Mouse (Mus musculus): ENCODE results near the gene Oas2. TPM values are rescaled to one million over a fixed set of nuclear protein-coding genes. Genes with fewer than 3 reads are reported as not detected.

Gene Oas2
- total RNA-seq, 2 experiments from 2014 or later, result 0.47 TPM; not detected in 1

DNA sequence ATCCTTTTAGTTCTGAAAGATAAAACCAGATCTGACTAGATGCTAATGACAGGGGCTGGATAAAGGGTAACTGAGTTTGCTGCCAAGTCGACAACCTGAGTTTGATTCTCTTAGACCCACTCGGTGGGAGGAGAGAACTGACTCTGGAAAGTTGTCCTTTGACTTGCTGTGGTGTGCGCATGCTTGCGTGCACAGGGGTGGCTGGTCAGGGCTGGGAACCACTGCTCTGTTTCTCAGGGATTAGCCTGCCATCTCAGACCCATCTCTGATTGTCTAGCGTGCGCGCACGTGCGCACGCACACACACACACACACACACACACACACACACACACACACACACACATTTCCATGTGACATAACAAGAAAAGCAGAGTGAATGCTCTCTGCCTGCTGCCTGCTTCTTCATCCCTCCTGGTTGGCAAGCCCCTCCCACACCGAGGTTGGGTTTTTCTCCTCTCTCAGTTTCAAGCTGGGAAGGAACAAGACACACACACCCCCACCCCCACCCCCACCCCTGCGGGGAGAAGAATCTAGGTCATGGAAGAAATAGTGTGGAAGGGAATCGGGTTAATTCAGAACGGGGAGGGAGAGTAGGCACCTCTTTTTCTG lies 15.2 kb downstream of the Oas2 start:
- no peak for ATAC-seq (replicated peaks; ENCODE audit: poor library complexity, severe bottlenecking)

- ATAC-seq (replicated peaks; ENCODE audit: poor library complexity, severe bottlenecking), result no peak
These were observed 16.0 kb downstream of the Oas2 start for GRCm38 (mm10) chr5:120733696-120734095.

DNA sequence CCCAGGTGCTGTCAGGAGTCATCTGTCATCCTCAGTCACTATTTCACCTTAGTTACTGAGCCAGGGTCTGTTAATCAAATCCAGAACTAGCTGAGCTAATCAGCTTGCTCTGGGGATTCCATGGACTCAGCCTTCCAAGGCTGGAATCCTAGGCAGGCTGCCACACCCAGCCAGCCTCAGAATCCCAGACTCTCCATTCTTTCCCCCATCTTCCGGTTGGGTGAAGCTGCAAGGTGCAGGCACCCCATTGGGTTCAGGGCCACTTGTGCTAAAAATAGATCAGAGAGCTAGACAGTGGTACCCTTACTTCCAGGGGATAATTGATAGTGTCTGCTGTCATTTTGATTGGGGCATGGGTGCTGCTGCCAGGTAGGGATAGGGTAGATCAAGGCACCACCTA lies 16.9 kb downstream of the Oas2 start:
- no peak for ATAC-seq (replicated peaks; ENCODE audit: poor library complexity, severe bottlenecking)

DNA sequence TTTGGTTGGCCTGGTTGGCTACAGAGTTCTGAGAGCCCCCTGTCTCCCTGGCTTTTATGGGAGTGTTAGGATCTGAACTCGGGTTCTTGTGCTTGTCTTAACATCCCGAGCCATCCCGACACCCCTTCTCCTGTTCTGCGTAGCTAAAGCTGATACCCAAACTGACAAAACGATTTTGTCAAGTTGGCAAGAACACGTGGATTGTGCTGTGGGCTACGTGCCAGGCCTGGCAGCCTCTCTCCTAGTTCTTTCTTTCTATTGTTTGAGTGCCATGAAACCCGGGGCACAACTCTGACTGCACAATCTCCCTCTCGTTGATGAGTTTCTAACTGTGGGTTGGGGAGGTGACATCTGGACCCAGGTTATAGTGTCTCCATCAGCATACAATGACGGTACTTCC lies 20.3 kb downstream of the Oas2 start:
- no peak for ATAC-seq (replicated peaks; ENCODE audit: poor library complexity, severe bottlenecking)

GRCm38 (mm10) chr5:120725811-120726455 lies 23.7 kb downstream of the Oas2 start:
- ATAC-seq (replicated peaks; ENCODE audit: poor library complexity, severe bottlenecking), result no peak

DNA sequence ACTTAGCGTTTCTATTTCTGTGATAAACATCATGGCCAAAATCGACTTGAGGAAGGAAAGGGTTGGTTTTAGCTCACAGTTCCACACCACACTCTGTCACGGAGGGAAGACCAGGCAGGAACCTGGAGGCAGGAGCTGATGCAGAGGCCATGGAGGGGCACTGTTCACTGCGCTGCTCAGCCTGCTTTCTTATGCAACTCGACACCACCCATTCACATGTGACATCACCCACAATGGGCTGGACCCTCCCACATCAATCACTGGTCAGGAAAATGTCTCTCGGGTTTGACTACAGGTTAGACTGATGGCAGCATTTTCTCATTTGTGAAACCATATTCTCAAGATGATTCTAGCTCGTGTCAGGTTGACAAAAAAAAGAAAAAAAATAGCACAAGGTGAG lies 28.6 kb downstream of the Oas2 start:
- ATAC-seq (replicated peaks; ENCODE audit: poor library complexity, severe bottlenecking), result no peak

DNA sequence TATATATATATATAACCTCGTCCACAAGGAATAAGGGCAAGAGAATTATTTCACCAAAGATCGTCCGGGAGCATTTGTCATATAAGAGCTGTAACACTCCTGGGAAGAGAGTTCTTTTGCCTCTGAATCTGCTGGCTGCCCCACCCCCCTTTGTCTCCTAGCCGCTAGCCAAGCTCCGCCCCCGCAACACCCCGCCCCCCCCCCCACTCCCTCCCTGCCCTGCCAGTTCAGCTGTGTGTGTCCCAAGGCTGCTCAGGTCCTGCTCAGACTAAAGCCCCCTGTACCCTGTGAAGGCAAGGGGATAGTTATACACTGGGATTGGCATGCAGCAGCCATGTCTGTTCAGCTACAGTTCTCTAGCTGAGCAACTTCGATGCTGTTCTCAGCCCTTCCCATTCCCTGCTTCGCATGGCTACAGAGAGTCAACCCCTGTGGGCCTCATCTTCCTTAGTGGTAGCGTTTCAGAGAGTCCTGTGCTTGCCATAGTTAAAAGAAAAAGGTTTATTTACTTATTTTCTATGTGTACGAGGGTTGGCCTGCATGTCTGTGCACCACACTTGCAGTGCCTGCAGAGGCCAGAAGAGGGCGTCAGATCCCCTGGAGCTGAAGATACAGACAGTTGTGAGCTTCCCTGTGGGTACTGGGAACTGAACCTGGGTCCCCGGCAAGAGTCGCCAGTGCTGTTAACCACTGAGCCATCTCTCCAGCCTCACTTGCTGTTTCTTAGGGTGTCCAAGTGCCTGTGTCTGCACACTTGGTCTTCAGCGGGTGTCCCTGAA lies 30.9 kb downstream of the Oas2 start:
- no peak for ATAC-seq (replicated peaks; ENCODE audit: poor library complexity, severe bottlenecking)

GRCm38 (mm10) chr5:120717136-120717535 lies 32.5 kb downstream of the Oas2 start:
- no peak for ATAC-seq (replicated peaks; ENCODE audit: poor library complexity, severe bottlenecking)

DNA sequence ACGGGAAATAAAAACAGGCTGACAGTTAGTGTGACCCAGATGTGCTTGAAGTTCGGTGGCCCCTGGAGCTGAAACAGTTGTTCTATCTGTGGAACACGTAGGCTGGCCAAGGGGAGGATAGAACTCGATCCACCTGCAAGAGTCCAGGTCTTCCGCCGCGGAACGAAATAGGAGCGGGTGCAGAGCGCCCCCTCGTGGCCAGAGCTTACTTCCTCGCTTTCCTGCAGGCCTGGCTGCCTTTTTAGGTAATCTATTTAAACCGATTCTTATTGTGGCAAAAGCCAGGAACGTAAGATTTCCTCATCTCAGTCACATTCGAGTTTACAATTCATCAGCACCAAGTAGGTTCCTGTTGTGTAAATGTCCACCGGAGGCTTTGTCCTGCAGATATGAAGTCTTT lies 35.3 kb downstream of the Oas2 start:
- ATAC-seq (replicated peaks; ENCODE audit: poor library complexity, severe bottlenecking), result peak; percentile 34; the same call in 1 of the 2 replicates

DNA sequence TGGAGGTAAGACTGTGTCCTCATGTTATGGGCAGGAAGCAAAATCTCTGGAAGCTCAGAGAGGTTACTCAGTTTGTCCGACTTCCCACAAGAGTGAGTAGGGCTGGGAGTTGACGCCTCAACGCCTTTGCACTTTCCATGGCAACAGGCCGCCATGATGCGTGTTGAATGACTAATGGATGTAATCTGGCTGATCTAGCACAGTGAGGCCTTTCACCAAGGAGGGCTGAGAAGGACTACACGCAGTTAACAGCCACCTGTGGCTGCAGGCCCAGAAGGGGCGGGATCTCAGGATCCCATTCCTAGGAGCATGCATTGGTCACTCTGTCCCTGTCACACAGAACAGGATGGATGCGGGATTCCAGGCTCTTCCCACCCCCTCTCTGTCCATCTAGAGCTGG lies 36.9 kb downstream of the Oas2 start:
- no peak for ATAC-seq (replicated peaks; ENCODE audit: poor library complexity, severe bottlenecking)

DNA sequence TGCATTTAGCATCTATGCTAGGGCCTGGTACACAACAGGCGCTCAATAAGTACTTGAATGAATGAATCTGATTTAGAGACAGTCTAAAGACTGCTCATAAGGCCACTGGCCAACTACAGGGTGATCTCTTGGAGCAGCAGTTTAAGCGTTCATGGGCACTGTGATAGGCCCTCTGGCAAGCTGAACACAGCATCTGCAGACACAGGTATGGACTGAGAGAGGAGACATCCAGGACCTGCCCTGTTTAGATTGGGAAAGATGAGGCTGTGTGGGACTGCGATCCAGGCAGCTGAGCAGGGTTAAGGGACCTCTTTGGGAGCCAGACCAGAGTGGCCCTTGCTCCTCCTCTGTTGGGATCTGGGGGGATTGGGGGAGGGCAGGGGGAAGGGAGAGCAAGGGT lies 37.8 kb downstream of the Oas2 start, which contains the start of gene Dtx1:
Gene Dtx1, minus strand, starts transcription at position 101 of the 400 bp plus-strand sequence.
- no peak for ATAC-seq (replicated peaks; ENCODE audit: poor library complexity, severe bottlenecking)

DNA sequence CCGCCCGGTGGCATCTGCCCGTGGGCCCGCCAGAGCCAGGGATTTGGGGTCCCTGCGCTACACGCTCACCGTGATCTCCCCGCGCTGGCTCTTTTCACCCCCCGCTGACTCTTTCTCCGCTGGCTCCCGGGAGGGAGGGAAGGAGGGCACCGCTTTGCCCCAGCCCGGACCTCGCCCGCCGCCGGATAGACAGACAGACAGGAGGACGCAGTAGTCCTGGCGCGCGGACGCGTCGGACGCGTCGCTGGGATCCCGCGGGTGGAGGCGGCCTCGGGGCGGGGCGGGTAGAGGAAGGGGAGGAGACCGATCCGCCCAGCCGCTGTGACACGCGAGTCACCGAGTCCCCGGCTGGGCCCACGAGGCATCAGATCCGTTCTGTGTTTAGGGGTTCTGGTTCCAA lies 38.2 kb downstream of the Oas2 start:
- ATAC-seq (replicated peaks; ENCODE audit: poor library complexity, severe bottlenecking), result peak; percentile 58

DNA sequence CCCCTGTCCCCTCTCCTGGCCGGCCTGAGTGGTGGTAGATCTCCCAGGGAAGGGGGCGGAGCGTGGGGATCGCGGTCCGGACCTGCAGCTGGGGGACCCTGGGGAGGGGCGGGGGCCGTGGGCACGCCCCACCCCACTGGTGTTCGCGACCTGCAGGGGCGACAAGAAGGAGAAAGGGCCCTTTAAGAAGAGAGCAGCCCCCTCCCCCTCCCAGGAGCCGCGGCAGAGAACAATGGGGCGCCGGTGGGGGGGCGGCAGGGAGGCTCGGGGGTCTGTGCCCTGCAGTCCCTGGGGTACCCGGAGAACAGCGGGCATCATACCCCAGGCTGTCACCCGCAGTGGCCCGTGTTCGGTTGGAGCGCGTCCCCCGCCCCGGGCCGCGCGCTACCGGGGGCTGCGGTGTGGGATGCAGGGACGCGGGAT lies 38.8 kb downstream of the Oas2 start:
- ATAC-seq (replicated peaks; ENCODE audit: poor library complexity, severe bottlenecking), result no peak

DNA sequence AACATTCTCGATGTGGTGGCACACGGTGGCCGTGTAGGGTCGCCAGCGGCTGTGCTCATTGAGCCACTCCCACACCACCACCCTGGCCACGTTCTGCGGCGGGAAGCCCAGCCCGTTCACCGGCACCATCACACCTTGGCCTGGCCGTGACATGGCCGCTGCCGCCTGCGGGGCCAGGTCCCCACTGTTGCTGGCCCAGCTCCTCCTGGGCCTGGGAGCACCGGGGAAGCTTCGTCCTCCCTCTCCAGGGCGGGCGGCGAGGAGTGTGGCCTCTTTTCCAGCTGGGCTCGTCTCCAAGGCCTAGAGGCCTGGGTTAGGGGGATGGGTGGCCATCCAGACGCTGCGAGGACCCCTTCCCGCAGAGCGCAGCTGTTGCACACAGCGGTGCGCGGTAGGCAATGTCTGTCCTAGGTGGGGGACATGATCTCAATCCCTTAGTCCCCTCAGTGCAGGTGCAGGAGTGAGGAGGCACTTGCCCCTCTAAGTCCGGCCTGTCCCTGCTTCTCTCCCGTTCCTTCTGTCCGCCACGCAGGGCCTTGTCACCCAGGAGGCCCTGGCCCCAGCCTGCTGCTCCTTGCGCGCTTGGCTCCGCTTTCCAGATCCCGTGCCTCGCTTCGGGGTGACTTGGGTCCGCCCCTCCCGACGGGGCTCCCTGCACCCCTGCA lies 39.4 kb downstream of the Oas2 start:
- ATAC-seq (replicated peaks; ENCODE audit: poor library complexity, severe bottlenecking), result no peak

GRCm38 (mm10) chr5:120706976-120707375 lies 42.7 kb downstream of the Oas2 start:
- ATAC-seq (replicated peaks; ENCODE audit: poor library complexity, severe bottlenecking), result no peak

- no peak for ATAC-seq (replicated peaks; ENCODE audit: poor library complexity, severe bottlenecking)
These were observed 43.1 kb downstream of the Oas2 start for GRCm38 (mm10) chr5:120706541-120706940.

DNA sequence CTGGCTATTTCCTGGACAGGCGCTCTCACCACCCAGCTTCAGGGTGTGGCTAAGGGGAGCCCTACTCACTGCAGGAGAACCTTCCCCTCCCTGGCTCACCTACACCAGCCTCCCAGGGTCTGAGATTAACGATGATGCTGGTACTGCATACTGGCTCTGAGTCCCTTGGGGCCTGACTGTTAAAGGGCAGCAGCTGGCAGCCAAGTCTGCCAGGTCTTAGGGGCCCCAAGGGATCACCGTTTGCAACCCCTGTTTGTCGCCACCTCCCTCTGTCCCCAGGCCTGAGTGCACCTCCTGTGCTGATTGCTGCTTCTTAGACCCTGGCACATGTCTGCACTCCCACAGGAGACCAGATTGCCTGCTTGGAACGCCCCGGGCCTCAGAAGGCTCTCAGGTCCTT lies 45.2 kb downstream of the Oas2 start:
- no peak for ATAC-seq (replicated peaks; ENCODE audit: poor library complexity, severe bottlenecking)

GRCm38 (mm10) chr5:120703660-120704059 lies 46.0 kb downstream of the Oas2 start:
- no peak for ATAC-seq (replicated peaks; ENCODE audit: poor library complexity, severe bottlenecking)

DNA sequence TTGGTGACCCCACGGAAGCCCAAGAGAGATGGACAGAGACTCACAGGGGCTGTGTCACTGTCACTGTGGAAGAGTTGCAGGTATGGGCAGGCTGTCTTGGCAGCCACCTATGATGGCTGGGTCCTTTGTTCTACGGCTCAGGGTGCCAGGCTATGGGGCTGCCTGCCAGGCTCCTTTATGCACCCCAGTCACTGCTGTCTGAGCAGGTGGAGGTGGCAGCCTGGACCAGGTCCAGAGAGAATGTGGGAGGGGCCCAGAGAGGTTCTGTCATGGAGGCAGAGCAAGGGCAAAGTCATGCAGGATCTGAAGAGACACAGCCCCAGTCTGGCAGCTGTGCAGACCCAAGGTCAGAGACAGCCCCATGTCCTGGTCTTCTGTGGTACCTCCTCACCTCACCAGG lies 46.7 kb downstream of the Oas2 start:
- no peak for ATAC-seq (replicated peaks; ENCODE audit: poor library complexity, severe bottlenecking)

DNA sequence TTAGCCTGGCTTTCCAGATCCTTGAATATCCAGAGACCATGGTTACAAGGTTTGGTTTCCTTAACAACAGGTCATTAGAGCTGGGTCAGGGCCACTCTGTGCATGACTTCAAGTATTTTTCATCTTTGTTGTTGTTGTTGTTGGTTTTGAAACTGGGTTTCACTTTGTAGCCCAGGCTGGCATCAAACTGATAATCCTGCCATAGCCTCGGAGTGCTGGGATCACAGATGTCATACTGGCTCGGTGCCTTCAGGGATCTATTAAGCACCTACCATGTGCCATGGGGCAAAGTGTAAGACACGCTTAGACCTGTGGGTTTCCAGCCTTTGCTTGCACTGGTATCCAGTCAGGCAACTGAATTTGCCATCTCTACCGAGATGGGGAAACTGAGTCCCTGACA lies 47.2 kb downstream of the Oas2 start:
- no peak for ATAC-seq (replicated peaks; ENCODE audit: poor library complexity, severe bottlenecking)

Measured in granulocyte monocyte progenitor cell, adult 5-6 weeks (primary cell).